Mouse (Mus musculus) right cerebral cortex, postnatal 10 days (tissue): ENCODE measurements around the gene Atpif1.

ENCODE experiments used
- DNase-seq, 2 experiments: peaks; one replicate each; pipeline ENCODE4 v3.0.0; 2021; ENCODE audit warnings: low spot score in 2 of 2

Gene Atpif1

DNA sequence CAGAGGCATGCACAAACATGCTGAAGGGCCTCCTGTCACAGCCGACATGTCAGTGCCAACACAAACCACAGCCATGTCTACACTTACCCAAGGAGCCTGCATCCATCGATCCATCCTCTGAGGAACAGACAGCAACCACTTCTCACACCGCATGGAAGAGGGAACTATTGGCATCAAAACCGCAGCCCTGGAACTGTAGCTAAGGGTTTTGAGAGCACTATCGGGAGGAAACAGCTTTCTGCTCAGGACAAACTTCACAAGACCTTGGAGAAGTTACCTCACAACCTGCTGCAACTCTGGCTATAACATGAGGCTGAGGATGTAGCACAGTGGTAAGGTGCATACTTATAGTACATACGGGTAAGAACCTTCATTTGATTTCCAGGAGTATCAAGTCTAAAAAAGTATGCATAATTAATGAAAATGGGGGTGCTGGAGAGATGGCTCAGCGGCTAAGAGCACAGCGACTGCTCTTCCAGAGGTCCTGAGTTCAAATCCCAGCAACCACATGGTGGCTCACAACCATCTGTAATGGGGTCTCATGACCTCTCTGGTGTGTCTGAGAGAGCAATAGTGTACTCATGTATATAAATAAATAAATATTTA lies 5.4 kb downstream of the Atpif1 start:
- no peak for DNase-seq

DNA sequence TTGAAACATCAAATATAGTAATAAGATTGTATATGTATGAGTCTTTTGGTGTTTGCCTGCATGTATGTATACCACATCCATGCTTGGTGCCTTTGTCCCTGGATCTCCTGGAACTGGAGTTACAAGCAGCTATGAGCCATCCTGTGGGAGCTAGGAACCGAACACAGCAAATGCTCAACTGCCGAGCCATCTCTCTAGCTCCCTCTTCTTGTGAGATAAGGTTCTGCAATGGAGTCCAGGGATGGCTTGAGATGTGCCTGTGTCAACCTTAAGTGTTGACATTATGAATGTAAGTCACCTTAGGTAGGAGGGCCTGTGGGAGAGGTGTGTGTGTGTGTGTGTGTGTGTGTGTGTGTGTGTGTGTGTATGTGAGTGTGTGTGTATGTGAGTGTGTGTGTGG lies 6.8 kb downstream of the Atpif1 start:
- no peak for DNase-seq

DNA sequence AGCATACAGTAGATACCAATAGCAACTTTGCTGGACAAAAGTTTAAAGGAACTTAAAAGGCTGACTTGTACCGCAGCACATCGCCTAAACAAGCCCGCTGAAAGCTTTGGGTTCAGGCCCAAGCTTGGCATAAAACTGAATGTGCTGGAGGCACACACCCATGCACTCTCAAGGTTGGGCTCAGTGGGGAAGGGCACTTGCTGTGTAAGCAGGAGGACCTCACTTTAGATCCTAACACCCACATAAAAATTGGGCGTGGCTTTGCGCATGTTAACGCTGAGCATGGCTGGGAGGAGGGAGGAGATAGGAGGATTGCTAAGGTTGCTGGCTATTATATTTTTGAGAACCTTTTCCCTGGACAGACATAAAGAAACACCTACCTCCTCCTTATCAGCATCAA lies 8.7 kb downstream of the Atpif1 start:
- DNase-seq: no peak

DNA sequence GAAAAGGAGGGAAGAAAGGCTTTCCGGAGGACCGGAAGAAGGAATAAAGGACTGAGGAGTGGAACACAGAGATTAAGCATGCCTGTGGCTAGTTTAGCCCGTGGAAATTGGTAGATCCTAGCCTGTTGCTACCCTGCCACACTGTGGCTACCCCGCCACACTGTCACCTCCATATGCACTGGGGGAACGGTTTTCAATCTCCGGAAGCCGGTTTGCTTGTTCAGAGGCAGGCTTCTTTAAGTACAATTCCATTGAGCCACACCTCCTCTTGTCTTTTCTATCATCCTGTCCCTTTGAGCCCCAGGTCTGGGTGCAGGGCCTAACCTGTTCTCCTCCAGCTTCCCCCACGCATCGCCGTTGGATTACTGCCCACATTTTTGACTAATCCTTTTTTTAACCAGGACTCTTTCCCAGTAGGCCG lies 9.1 kb downstream of the Atpif1 start:
- DNase-seq: no peak

DNA sequence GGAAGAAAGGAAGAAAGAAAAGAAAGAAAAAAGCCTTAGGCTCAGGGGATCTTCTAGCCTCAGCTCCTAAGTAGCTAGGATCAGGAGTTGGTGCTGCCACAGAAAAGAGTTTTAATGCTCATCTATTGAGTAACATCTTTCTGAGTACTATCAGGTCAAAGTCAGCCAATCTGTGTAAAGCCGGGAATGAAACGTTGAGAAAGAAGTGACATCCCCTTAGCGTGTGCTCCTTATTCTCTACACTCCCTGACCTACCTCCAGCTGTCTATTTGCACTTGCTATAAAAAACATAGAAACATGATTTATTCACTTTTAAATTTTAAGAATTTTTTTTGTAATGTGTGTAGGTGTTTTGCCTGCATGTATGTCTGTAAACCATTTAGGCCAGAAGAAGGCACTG lies 14.3 kb downstream of the Atpif1 start:
- DNase-seq: no peak

DNA sequence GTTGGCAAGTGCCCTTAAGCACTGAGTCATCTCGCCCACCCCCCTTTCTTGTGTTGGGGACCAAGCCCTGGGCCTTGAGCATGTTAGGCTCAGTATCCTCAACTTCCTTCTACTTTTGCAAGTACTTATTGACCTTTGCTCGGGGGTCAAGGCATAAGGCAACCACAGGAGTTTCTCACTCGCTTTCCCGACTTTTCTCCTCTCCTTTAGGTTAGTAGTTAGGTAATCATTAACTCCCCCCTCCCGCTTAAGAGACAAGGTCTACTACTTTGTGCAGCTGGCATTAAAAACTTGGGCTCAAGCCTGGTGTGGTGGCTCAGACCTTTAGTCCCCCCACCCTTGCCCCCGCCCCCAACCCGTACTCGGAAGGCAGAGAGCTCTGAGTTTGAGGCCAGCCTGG lies 15.4 kb downstream of the Atpif1 start:
- DNase-seq: no peak

DNA sequence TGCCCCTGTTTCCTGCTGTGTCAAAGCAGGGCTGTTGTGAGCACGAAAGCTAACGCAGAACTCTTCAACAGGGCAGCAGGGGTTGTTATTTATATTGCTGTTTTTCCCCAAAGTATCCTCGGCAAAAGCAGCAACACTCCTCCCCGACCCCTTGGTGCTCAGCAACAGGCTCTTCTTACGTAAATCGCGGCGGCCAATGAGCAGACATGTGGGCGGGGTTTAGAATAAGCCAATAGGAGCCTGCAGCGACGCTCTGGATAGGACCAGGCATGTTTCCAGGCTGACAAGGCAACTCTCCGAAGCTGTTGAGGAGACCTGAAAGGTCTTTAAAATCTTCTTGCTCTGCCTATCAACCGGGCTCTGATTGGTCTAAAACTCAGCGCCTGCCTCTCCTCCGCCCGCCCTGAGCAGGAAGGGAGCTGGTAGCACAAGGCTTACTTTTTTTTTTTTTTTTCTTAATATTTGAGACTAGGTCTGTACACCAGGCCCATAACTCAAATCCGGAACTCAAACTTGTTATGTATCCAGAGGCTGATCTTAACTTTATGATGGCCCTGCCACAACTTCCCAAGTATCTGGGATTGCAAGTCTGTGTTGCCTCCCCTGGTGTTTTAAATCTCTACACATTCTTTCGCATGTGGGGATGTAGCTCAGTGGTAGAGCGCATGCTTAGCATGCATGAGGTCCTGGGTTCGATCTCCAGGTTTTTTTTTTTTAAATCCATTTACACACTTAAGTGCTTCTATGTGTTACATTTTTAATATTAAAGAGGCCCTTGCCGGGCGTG lies 17.9 kb downstream of the Atpif1 start:
- DNase-seq: peak; percentile 96 to 98

DNA sequence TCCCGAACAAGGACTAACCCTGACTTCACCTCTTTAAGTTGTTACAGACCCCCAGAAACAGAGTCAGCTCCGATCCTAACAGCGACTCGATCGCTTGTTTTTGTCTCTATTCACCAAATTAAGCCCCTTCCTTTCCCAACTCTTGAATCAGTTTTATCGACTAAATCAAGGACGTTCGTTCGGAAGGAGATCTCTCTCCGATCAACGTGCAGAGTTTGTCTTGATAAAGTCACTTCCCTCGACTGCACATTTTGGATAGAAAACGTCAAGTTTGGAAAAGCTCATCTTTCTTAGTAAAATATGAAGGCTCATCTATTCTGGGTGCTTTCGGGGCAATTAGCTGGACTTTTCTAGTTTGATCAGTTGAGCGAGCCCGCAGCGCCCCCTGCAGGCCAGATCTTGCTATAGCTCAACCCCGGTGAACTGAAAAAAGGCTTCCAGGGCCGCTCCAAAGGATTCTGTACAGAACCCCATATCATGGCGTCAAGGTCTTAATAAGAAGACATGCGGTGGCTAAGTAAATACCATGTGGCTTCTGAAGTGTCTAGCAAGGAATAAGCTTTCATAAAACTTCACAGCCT lies 18.8 kb downstream of the Atpif1 start:
- peak; percentile 77 to 89 for DNase-seq

DNA sequence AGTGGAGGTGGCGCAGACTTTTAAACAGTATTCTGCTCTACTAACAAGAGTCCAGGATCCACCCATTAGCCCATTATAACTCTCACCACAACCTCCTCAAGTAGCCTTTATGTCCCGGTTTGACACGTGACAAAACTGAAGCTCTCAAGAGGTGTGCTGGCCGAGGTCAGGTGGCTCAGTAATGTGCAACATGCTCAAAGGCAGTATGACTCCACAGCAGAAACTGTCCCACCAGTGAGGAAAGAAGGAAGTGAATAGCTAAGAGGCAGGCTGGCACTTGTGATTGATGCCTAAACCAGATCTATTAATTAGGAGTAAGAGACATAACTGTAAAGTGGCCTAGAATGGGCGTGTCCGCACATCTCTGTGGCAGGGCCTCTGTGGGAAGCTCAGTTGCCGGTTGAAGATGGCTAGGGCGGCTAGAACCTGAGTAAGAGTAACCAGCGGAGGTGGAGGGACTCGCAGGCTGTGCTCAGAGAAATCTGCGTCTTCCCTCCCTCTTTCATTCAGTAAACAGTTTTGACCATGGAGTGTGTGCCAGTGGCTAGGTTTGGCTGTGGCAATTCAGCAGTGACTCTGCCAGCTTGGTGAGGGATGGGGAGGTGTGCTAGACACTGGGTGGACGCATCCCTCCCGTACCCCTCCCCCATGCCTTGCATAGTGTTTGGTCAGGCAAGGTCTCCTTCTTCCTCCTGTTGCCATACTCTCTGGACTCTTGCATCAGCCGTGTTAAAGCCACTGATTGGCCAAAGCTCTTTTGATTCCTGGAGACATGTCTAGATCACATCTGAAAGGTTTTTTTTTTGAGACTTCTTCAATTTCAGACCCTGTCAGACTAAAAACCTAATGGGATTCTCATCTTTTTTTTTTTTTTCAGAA lies 19.8 kb downstream of the Atpif1 start:
- peak in 1 of 2 experiments; percentile 41 for DNase-seq

DNA sequence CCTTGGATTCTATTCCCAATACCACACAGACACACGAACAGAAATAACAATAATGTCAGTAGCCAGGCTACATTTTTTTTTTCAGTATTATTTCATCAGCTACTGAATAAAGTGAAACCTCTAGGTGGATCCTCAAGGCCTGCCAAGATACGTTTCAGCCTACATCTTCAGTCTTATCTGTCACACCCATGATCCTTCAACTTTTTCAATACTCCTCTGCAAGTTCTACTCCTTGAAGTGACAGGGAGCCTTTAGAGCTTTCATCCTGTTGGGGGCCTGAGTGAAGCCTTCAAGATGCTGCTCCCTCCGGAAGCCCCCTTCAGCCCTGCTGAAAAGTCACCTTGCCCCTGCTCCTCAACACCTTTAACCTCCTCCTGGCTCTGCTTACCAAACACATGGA lies 21.4 kb downstream of the Atpif1 start:
- DNase-seq: no peak

DNA sequence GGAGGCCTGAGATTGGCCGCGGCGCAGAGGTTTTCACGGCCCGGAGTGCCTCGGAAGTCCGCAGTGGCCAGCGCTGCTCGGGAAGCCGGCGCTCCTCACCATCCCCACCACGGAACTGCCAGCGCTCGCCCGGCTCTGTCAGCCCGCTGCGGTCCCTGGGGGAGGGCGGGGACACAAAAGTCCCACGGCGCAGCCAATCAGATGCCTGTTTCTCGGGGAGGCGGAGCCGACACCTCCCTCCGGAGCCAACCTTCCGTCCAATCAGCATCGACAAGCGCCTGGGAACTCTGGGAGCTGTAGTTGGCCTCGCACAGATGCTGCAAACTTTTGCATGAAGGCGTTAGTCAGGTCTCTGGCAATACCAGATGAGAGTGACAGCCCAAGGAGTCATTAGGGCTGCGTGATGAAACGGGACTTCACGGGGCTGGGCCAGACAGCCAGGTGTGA lies 23.1 kb downstream of the Atpif1 start, which contains the start of gene Sesn2:
Sesn2 (minus strand) TSS at position 150 of the 447 bp plus-strand sequence.
- DNase-seq: peak; percentile 98

DNA sequence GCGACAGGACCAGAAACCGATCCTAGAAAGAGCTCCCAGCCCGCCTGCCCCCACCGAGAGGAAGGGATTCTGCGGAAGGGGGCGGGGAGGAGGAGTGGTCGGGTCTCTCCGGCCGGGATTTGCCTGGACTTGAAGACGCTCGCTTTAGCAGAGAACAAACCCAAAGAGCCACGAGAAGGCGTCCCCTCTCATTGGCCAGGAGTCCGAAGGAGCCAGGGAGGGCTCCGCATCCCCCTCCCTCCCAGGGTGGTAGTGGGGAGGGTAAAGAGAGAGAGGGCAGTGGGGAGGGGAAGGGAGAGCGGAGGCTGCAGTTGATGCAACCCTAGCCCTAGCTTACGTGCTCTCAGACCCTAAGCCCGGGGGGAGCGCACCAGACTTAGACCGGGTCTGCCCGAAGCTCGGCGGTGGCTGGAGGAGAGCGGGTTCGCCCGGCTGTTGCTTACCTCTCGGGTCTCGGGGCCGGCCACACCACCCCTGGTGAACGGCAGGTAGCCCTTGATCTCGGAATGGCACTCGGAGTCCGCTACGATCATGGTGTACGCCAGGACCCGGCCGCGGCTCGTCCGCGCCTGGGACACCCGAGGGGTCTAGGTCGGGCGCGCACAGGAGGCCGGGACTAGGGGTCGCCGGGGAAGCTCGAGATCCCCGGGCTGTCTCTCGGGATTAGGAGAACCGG lies 23.7 kb downstream of the Atpif1 start:
- DNase-seq: peak; percentile 85 to 90

DNA sequence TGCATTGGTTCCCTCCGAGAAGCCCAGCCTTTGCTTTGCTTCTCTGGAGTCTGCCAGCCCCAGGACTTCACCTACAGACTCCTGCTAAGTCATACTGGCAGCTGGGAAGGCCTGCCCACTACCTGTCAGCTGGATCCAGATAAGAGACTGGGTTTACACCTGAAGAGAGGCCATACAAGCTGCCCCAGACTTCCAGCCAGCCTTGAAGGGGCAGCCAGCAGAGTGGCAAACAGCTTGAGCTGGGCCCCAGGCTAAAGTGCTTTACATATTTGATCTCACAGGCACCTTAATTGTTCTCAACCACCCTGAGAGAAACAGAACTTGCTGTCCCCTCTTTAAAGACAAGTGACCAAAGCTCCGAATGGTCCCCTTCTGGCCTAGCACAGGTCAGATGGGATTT lies 26.2 kb downstream of the Atpif1 start:
- no peak for DNase-seq

DNA sequence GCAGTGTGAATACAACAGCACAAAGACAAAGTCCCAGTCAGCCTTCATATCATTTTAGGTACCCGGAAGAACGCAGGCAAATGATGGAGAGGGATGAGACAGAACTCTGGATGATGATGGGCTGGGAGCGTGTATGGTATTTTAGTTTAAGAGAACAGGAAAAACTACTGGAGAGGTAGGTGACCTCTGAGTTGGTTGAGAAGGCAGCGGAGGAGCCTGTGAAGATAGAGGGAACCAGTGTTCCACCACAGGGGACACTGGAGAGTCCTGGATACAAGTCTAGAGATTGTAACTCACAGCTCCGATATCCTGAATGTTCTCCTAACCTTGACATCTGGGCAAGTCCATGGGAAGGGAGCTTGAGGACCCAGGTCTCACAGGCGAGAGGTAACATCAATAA lies 27.2 kb downstream of the Atpif1 start:
- DNase-seq: no peak

DNA sequence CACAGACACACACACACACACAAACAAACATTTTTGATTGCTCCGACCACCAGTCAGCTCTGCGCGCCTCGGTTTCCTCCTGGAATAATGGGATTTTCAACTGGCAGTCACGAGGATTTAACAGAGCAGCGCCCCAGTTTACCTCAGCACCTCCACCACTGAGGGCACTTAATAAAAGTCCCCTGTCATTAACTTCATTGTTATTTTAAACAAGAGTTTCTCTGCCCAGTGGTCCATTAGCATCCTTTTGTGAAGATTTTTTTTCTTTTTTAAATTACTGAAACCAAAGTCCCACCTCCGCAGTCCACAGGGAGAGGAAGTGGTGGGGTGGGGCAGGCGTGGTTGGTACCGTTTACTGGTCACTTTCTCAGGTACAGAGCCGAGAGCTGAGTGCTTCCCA lies 27.7 kb downstream of the Atpif1 start:
- DNase-seq: no peak

DNA sequence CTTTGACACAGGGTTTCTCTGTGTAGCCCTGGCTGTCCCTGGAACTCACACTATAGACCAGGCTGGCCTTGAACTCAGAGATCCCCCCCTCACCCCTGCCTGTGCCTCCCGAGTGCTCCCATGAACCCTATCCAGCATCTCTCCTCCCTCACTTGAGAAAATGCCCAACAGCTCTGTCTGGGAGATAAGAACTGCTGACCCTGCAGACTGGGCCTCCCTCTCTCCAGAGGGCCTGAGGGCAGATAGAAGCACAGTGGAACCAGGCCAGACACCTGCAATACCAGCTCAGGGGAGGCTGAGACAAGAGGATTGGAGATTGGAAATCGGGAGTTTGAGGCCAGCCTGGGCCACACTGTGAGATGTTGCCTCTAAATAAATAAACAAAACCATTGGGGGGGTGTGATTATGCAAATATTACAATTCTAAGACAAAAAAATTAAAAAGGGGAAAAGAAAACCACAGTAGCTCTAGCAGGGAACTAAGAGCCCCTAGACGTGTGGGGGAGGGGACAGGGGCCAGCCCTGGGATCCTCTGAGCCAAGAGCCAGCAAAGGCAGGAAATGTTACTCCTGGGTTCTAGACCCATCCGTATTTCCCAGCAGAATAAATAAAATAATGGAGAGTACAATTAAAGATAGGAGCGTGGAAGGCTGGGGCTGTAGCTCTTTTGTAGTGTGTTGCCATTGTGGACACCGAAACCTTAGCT lies 28.3 kb downstream of the Atpif1 start:
- no peak for DNase-seq

DNA sequence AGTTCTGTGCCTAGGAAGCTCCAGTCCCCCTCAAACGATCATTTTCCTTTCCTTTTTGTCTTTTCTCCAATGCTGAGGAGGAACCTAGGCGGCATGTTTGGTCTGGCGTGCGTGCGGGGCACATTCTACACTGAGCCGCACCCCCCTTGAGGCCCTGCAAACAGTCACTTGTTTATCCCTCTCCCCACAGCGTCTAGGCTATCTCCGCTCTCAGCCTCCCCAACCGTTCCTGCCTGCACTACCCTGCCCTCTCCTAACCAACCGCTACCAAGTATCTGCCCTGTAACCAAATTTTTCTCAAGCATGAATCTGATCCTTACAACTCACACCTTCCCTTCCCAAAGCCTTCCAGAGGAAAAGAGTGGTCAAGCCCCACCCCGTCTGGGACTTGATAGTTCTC lies 30.1 kb downstream of the Atpif1 start:
- DNase-seq: no peak

DNA sequence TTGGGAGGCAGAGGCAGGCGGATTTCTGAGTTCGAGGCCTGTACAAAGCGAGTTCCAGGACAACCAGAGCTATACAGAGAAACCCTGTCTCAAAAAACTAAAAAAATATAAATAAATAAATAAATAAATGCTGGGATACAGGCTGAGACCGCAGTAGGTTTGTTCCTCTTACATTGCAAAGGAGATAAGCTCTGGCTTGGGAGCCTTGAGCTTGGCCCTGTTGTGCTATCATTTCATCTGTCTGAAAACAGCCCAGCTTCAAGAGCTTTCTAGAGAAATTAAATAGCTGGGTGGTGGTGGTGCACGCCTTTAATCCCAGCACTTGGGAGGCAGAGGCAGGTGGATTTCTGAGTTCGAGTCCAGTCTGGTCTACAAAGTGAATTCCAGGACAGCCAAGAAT lies 31.8 kb downstream of the Atpif1 start:
- DNase-seq: no peak

DNA sequence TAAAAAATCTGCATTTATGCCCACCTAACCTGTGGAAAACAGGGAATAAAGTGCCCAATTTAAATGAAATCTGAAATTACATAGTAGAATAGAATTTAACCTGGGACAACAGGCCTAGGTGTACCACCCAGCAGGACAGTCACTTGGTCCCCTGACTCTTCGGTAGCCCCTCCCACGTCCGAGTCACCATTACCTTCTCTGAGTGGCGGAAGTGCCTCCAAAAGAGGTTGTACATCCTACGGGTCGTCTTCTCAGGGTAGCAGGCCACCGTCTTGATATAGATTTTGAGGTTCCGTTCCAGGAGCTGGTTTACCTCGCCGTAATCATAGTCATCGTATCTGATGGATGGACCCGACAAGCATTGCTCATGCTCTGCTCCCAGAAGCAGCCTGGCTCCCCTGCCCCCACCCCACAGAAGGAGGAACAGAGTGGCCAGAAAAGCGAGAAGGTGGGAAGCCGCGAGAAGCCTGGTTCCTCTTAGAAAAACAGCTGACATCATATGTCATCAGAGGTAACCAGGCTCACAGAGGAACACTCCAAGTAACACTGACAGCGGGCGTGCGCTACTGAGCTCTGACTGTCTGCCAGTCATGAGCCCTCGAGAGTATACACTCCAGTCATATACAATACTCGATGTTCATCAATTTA lies 39.1 kb downstream of the Atpif1 start:
- peak in 1 of 2 experiments; percentile 47 for DNase-seq
